8 mouse cellular contexts compared by ENCODE assay signal in the genomic region with DNA sequence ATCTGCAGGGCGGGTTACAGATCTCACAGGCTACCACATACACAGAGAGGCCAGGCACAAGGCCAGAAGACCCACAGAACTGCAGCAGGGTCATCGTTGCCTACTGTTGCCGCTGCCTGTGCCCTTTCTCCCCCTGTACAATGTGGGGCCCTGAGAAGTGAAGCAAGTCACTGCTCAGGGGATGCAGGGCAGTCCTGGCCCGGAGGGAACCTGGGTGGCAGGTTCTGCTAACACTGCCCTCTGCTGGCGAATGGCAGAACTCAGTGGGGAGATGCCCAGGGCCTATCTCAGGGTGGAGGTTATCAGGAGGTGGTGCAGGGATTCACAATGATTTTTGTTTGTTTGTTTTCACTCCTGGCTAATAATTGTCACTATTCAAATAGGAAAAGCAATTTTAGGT. TPM values are rescaled to one million over a fixed set of nuclear protein-coding genes. Genes with fewer than 3 reads are reported as not detected.
DNase-seq lines count a peak whose midpoint lies in the region; ATAC-seq lines count a peak whose summit lies in the region.

No protein-coding gene starts in this region.

- 0 out of 2 replicates have a peak, but pooled peaks have one; percentile 68 for ATAC-seq in hindbrain, embryonic 16.5 days
- ATAC-seq in megakaryocyte, adult 5-6 weeks (ENCODE audit: poor library complexity, severe bottlenecking), result peak; percentile 85

- H3K36me3 ChIP-seq in hindbrain, embryonic 16.5 days (ENCODE audit: control insufficient read depth, insufficient read depth, low read length), result no peaks in the 10 kb centered on the region

- peak; percentile 73 for DNase-seq in R1 (ENCODE audit: low read depth, low spot score)
- DNase-seq in cerebellum, adult 9-10 months, result peak; percentile 78
- DNase-seq in forelimb bud, embryonic 11.5 days (ENCODE audit: low read depth, low spot score), result peak; percentile 81
- DNase-seq in layer of hippocampus, postnatal 36 days, result peak; percentile 72 to 77
- DNase-seq in right cerebral cortex, postnatal 14 days, result peak; percentile 76
- peak; percentile 89 for DNase-seq in urinary bladder, postnatal 14 days (ENCODE audit: low spot score)

- no peaks in the 10 kb centered on the region for H3K27me3 ChIP-seq in hindbrain, embryonic 16.5 days (replicated peaks; ENCODE audit: control insufficient read depth, insufficient read depth, low read length)

- H3K9ac ChIP-seq in hindbrain, embryonic 16.5 days (ENCODE audit: low read depth, low read length), result no peak overlapping the region

- no peak overlapping the region for H3K4me3 ChIP-seq in hindbrain, embryonic 16.5 days (ENCODE audit: low read length)

- no peaks in the 10 kb centered on the region for H3K9me3 ChIP-seq in hindbrain, embryonic 16.5 days (ENCODE audit: control insufficient read depth, low read length)

- 0 out of 2 replicates have a peak, but pooled peaks cover 2% of the 10 kb centered on the region for H3K4me1 ChIP-seq in hindbrain, embryonic 16.5 days (ENCODE audit: control insufficient read depth, insufficient read depth, low read depth, low read length)

- no peak overlapping the region for H3K27ac ChIP-seq in hindbrain, embryonic 16.5 days (ENCODE audit: low read depth, low read length)

- WGBS in hindbrain, embryonic 16.5 days, result 30% methylated on average over 5 of the region's 5 CpGs

- no peak overlapping the region for H3K4me2 ChIP-seq in hindbrain, embryonic 16.5 days (ENCODE audit: low read length)

RNA-seq across cellular contexts. Expression of a gene that starts 29.9 kb away (rescaled TPM):
- 46.7 and 48.6 TPM in 2 replicates for polyA plus RNA-seq in hindbrain, embryonic 16.5 days (2015; fragmentation: Nextera tagmentation; extraction: Ambion mirVana)
- total RNA-seq in layer of hippocampus, postnatal 36 days (2021), result 10 to 100 TPM; 16.2 to 17.3 TPM
- total RNA-seq in megakaryocyte, adult 5-6 weeks (2015), result 22.9 and 24.9 TPM in 2 replicates
- total RNA-seq in megakaryocyte, adult 5-6 weeks (2017), result 29.5 and 31.2 TPM in 2 replicates

RNA-seq across cellular contexts. Expression of a gene that starts 37.9 kb away (rescaled TPM):
- 60.2 and 62.0 TPM in 2 replicates for polyA plus RNA-seq in hindbrain, embryonic 16.5 days (2015; fragmentation: Nextera tagmentation; extraction: Ambion mirVana)
- total RNA-seq in layer of hippocampus, postnatal 36 days (2021), result 10 to 100 TPM; 43.2 to 48.8 TPM
- total RNA-seq in megakaryocyte, adult 5-6 weeks (2015), result 9.4 and 9.7 TPM in 2 replicates
- total RNA-seq in megakaryocyte, adult 5-6 weeks (2017), result 26.4 and 29.7 TPM in 2 replicates
